Mouse (Mus musculus) A20 (cell line): Measurements from ENCODE around the gene Dguok.

Source experiments
- DNase-seq: peaks from one replicate; pipeline ENCODE4 v3.0.0-alpha.2; 2011; ENCODE audit warnings: low read depth, low spot score

Dguok gene

DNA sequence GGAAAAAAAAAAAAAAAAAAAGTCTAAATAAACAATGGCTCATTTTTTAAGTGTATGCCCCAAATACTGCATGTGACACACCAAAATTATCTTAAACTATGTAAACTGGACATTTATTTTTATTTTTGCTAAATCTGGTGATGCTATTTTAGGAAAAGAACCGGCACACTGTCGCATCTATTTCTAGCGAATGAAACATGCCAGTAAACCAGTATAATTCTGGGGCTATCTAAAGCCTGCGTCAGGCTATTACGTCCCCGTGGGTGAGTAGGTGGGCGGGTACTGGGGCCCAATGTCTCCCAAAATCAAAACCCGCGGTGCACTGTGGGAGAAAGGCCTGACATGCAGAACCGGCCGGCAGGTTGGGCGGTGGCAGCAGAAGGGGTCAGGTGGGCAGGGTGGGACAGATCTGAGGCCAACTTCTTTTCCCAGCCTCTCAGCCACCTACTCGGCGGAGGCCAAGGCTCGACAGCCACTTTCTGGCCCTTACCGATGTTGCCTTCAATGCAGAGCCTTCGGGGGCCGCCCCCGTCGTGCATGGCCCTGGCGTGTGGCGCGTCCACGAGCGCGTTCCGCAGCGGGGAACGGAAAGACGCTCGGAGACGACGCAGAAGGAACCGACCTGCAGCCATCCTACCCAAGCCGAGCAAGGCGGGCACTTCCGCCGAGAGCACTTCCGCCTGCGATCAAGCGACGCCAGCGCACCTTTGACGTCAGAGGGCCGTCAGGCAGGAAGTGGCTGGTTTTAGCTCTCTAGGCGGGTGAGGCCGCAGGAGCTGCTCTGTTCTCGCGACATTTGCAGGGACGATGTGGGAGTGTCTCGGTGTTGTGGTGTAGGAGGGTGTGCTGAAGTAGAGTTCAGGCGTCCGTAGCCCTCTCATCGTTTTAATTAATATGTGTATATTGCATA, at the start of gene Dguok:
Gene Dguok, minus strand, starts transcription at position 712 of the 910 bp plus-strand sequence.
- peak; percentile 94 for DNase-seq

DNA sequence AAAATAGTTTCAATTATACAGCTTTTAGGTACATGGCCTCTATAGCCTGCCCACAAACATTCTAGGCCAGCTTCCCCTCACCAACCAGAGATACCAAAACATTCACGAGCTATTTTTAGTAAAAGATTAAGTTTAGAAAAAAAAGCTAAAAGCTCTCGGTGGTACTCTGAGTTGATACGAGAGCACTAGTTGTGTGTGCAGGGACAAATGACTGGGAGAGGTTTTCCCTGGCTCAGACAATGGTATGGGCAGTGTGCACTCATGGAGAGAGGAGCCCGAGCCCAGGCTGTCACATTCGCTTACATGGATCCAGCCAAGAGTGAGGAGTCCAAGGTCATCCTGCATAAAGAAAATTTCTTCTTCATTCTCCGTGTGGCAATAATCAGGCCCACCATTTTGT, 49.2 kb upstream of the Dguok start:
- no peak for DNase-seq

DNA sequence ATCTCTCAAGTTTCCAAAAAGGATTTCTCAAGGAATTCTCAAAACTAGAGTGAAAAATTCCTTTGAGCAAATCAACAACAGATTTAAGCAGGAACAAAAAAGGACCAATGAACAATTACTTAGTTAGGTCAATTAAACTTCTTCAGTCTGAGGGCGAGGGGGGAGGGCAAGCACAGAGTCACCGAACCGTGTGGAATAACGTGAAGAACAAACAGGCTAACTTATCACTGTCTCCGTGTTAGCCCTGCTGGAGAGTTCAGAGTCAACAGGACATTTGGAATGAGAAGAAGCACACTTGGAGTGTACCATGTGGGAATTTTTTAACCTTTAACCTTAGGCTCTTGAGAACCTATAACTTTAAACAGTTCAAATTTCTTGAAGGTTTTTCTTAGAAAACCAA, 41.6 kb upstream of the Dguok start:
- no peak for DNase-seq

DNA sequence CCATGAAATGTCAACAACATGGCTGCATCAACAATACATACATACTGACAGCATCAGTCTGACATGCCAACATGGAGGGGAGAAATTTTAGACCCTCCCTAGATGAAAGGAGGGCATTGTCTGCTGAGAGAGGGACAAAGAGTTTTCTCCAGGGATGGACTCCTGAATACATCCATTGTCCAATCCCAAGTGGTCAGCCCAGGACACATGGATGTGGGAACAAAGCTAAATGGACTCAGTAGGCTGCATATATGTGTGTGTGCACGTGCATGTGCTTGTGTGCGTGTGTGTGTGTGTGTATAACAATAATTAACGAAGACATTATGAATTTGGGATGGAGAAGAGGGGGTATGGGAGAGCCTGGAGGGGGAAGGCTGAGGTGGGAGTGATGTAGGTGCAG, 39.0 kb upstream of the Dguok start:
- DNase-seq, result no peak

DNA sequence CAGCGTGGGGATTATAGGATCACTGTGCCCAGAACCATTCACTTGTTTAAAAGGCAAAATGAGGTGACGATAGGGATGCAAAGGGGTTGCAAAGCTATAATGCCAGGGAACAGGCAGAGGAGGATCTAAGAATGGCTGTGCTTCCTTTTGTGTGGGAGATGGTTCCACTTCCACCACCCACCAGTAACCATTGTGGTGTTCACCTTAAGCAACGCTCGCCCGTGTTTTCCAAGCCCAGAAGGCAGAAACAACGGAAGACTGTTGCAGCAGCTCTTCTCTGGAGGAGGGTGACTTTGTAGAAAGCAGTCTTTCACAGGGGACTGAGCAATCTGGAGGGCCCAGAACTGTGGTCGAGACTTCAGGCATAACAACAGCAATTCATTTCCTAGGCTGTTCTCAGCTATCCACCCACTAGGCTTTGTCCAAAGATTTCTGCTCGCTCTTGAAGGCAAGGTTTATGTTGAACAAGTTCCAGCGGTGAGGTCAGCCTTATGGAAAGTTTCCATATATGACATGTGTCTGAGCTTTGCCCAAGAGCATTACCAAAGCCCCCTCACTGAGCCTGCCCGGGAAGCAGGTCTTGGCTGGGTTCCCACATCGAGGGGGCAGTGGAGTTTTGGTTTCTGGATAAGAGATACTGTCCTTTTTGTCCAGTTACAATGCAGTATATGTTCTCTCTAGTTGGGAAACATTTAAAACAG, 35.1 kb upstream of the Dguok start:
- no peak for DNase-seq

DNA sequence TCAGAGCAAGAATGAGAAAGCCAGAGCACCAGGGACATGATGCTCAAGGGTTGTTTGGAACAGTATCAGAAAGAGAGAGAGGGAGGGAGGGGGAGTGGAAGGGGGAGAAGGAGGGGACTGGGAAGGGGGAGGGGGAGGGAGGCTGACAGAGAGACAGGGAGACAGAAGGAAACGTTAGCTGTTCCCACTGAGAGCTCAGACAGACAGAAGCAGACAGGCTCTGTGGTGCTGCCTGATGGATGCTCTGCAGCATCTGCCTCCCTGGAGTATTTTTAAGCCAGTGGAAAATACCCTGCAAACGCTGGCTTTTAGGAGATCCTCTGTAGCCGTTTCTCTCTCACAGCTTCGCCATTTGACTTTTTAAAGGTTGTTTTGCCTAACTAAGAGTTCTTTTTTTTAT, 33.2 kb upstream of the Dguok start:
- no peak for DNase-seq

DNA sequence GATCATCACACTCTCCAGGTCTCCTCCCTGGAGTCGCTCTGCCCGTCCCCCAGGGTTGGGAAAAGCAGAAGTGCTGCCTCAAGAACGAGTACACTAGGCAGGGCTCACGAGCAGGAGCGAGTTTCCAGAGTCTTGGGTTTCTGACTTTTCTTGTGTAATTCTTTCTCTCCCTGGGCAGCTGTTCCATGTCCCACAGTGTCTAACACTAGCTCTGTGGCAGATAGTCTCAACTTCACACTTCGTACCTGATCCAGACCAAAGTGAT, 30.0 kb upstream of the Dguok start:
- DNase-seq, result no peak

DNA sequence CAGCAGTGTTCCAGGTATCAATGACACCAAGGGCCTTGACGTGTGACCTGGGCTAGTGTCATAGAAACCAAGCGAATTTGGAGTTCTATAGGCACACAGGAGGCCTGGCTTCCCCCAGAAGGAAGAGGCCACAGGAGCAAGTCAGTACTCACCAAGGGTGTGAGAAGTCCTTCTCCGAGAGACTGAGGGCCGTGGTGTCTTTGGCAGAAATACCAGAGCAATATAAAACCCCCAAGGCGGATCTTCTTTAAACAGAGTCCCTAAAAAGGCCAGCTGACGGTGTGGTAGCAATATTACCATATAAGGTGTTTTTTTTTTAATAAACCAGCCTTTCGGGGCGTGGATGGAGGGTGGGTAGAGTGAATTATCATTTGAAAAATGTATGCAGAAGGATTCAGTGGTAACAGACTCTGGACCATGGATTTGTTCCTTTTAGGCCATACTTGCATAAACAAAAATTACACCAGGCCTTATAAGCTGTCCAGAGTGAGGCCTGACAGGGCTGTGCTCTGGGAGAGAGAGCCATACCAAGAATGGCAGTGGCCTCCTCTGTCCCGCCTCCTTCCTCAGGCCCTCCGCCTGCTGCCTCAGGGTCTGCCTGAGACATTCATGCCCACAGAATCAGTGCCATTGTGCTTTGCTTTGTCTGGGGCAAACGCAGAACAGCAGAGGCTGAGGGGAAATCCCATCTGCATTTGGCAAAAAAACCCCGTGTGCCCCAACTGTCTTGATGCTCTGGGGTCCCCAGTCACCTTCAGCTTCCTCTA, 29.4 kb upstream of the Dguok start, which contains the start of gene Actg2:
Gene Actg2, minus strand, starts transcription at position 238 of the 767 bp plus-strand sequence.
- DNase-seq, result no peak

DNA sequence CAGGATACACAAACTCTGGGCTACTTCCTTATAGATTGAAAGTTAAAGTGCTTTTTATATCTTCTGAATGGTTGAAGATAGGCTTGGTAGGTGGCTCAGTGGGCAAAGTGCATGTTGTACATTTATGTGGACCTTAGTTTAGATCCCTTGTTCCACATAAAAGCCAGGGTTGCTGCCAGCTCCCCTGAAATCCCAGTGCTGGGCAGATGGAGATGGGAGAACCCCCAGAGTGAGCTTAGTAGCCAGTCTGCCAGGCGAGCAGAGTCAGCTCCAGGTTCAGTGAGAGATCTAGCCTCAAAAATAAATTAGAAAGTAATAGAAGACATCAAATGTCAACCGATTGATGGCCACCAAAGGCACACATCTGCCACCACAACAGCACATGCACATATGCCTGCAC, 25.8 kb upstream of the Dguok start:
- no peak for DNase-seq

DNA sequence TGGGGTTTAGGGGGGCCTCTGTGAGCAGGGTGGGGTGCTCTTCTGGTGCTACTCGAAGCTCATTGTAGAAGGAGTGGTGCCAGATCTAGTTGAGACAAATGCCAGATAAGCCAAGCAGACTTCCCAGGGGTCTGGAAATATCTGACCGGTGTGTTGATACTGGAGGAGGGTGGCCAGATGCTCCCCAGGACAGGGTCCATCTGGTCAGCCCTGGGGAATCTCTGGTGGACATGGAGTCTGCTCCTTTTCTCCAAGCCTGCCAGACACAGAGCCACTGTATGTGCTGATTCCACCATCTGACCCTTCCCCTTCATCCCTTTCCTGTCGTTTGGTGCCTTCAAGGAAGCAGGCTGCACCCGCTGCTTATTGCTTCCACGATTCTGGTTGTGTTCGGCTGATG, 16.4 kb upstream of the Dguok start:
- no peak for DNase-seq

DNA sequence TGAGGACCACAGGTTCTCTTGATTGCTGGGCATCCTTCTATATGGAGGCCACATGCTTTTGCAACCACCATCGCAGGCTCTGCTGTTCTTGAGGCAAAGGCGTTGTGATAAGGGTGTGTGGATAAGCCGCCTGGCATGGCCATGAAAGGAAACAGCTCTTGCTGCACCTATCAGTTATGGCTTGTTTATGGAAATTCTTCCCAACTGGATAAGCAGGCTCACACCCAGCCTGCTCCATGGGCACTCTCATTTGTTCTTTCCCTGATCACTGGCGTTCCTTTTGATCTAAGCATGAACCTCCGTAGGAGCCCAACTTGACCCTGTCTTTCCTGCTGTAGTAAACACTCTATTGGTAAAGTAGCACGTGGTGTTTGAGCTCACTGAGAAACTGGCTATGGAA, 15.0 kb upstream of the Dguok start:
- no peak for DNase-seq

DNA sequence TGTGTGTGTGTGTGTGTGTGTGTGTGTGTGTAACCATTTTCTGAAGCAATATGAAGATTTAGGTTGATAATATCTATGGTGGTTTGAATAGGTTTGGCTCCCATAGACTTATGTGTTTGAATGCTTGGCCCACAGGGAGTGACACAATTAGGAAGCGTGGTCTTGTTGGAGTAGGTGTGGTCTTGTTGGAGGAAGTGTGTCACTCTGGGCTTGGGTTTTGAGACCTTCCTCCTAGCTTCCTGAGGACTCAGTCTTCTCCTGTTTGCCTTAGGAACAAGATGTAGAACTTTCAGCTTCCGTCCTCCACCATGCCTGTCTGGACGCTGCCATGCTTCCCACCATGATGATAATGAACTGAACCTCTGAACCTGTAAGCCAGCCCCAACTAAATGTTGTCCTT, 11.9 kb upstream of the Dguok start:
- DNase-seq, result no peak

DNA sequence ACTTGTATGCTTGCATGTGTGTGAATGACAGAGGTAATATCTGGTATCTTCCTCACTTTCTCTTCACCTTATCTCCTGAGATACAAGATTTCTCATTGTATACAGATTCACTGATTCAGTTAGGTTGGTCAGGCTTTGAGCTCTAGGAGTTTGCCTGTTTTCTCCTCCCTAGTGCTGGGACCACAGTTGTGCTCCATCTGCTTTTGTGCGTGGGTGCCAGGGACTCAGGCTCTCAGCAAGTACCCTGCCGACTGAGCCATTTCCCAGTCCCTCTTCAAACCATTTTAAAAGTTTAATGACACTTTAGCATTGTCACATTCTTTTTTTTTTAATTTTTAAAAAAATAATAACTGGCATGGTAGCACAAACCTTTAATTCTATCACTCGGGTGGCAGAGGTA, 8.4 kb upstream of the Dguok start:
- no peak for DNase-seq

DNA sequence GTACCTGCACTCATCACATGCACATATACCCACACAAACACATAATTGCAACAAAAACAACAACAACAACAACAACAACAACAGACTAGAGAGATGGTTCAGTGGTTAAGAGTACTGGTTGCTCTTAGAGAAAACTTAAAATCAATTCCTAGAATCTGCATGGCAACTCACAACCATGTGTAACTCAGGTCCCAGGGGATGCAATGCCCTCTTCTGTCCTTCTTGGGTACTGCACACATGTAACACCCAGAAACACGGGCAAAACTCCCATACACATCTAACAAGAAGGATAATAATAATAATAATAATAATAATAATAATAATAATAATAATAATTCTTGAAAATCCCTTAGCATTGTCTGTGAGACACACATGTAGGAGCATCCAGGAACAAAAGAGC, 5.7 kb upstream of the Dguok start:
- peak; percentile 48 for DNase-seq

DNA sequence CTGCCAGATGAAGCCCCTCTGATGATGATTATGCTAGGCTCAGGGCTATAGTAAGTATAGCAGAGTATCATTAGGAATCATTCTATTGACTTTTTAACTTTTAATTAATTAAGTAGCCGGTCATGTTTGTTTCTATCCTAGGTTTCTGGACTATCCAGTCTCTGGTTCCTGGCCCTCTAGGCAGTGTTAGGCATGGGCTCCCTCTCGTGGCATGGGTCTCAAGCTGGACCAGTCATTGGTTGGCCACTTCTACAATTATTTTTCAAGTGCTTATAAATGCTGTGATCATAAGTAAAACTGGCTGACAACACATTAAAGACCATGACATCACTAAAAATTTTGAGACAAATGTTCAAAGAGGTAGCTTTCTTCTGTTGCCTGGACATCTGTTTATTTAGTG, 3.4 kb upstream of the Dguok start:
- DNase-seq, result no peak

DNA sequence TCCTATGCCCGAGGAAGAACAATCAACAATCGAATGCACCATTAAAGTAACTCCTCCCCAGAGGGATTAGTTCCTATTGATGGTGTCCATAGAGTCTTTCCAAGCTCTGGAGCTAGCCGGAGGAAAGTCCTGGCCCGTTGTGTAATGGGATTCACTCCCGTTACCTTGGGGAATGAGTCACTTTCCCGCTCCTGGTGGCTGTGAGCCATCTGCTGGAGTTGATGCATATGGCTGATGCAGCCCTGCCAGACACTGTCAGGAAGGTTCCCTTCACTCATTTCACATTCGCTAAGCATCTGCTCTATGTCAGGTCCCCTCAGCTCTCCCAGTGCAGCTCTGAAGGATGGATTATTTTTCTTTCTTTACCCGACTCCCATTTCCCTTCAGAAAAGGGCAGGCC, 2.7 kb upstream of the Dguok start:
- DNase-seq, result no peak

DNA sequence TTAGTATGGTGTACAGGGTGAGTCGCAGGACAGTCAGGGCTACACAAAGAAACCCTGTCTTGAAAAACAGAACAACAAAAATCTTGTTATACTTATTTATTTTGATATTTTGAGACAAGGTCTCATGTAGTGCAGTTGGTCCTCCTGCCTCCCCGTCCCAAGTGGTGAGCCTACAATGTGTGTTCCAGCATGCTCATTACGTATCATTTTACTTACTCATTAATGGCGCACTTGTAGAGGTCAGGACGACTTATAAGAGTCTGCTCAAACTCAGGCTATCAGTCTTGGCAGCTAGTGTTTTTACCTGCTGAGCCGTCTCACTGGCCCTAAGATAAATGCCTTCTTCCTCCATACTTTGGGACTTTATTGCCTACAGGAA, 388 bp upstream of the Dguok start:
- DNase-seq, result no peak

DNA sequence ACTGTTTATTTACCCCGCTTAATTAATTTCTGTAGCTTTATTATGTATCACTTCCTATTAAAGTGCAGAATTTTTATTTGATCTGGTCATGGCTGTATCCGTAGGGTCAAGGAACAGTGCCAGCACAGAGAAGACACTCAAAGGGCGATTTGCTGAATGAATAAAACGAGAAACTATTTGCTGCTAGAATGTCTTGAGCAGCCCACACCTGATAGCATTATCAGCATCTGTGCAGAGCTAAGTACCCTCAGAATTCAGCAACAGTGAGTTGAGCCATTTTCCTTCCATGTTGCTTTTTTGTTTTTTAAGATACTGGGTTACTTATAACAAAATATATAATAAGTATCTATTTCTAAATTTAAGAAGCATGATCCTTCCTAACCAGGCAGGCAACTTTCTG, 1.2 kb downstream of the Dguok start:
- no peak for DNase-seq

DNA sequence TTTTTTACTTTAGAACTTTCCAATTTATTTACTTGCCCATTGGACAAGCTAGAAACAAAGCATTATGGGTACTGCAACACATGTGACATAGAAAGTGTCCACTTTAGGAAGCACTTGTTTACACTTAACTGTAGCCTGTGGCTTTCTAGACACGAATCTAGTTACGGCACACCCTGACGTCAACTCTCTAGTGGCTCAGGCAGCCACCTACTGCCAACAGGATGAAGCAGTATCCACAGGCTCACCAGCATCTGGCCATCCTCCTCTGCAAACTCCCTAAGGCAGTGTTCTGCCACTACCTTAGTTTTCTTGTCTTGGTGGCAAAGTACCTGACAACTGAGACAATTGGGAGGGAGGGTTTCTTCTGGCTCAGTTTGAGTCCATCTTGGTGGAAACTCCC, 3.4 kb downstream of the Dguok start:
- DNase-seq, result no peak

DNA sequence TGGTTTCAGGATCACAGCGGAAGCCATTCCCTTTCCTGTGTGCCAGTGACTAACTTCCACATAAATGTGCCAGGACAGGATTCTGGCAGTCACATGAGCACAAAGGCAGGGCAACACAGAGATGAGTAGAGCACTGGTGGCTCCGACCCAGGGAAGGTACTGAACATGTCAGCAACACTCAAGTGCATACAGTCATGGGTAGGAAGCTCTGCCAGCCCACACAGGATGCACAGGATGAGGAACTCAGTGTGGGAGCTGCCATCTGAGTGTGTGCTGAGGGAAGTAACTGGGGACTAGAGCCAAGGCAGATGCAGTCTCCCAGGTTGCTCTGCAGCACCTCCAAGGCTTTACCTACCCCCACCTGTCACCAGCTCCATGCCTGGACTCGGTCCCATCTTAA, 4.1 kb downstream of the Dguok start:
- DNase-seq, result no peak

DNA sequence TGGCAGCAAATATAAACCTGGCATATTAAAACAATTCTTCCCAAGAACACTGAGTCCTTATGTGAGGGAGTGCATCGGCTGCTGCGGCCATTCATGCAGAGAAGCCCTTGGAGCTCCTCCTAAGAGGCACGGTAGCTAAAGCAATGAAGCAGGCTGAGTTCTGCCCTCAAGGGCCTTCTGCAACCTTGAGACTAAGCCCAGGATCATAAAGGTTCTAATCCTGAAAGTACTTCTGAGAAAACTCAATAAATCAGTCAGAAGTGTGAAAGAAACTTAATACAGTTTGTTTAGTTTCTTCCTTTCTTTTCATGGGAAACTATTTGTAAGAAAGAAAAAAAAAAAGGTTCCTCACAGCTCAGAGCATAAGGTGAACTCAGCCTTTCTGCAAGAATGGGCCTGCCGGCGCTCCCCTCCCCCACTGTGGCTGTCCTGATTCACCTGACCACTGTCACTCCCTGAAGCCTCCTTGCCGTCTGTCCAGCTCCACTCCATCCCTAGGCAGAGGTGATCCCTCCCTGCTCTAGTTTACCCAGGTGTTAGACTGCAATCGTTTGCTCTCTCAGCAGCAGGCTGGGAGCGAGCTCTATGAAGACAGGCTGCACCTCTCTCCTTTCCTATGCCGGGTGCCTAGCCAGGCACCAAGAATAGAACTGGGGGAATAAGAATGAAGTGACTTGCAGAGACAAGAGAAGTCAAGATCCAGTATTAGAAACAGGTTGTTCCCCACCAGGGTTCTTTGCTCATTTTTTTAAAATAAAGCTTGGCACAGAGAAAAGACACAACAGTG, 5.1 kb downstream of the Dguok start:
- DNase-seq, result no peak

DNA sequence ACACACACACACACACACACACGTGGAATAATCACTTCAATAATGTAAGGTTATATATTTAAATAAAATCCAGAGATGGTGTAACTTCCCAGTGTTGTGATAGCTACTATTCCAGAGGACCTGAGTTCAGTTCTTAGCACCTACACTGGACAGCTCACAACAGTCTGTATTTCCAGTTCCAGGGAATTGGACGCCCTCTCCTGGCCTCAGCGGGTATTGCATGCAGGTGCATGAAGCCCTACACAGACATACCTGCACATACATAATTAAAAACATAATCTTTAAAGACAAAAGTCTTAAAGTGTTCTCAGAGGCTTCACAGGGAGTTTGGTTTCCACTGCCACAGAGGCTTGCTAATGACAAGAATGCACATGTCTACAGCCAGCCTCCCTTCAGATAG, 6.3 kb downstream of the Dguok start:
- DNase-seq, result no peak
